Mouse (Mus musculus): ENCODE results near the gene Bicc1. TPM values are rescaled to one million over a fixed set of nuclear protein-coding genes. Genes with fewer than 3 reads are reported as not detected.

Bicc1 gene
- polyA plus RNA-seq, 1 experiment: 3.2 TPM

DNA sequence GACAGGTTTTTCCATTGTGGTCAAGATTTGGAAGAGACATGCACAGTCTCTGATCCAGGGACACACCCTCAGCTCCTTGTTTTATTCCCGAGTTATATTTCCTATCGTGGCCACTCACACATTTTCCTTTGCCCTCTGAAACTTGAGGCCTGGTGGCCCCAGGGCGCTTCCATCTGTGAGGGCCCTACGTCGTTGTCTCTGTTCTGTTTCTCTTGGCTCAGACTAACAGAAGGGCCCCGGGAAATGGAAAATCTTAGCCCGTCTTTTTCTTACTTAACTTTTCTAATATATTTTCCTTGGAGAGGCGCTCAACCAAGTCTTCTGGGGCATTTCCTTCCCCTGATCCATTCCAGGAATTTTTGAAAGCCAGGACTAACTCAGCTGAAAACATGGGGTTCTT, 281.9 kb downstream of the Bicc1 start:
- Histone ChIP-seq H3K4me3 (ENCODE audit: control insufficient read depth, low read depth, low read length) (no peak overlapping the region), H3K27ac (ENCODE audit: control insufficient read depth, insufficient read depth, low read depth, low read length) (no peak overlapping the region), H3K36me3 (ENCODE audit: control insufficient read depth, insufficient read depth, low read length) (no peaks in the 10 kb centered on the region), H3K27me3 (ENCODE audit: control insufficient read depth, insufficient read depth, low read length) (no peaks in the 10 kb centered on the region), H3K4me1 (ENCODE audit: control insufficient read depth, insufficient read depth, low read length) (no peaks in the 10 kb centered on the region)
- TF ChIP-seq POLR2A (IDR thresholded peaks at IDR 0.05; ENCODE audit: control insufficient read depth, low read depth, low read length) (no peak), CTCF (IDR thresholded peaks at IDR 0.05; ENCODE audit: control insufficient read depth, insufficient read depth, insufficient replicate concordance, low read depth, low read length) (no peak)

- no peaks in the 10 kb centered on the region for H3K27me3 ChIP-seq (ENCODE audit: control insufficient read depth, insufficient read depth, low read length)
Measured at GRCm38 (mm10) chr10:70876522-70876921, 283.0 kb downstream of the Bicc1 start.

GRCm38 (mm10) chr10:70876119-70876518, 283.4 kb downstream of the Bicc1 start:
- H3K27me3 ChIP-seq (ENCODE audit: control insufficient read depth, insufficient read depth, low read length): no peaks in the 10 kb centered on the region
- no peaks in the 10 kb centered on the region for H3K4me1 ChIP-seq (ENCODE audit: control insufficient read depth, insufficient read depth, low read length)
- peak; percentile 88 for TF ChIP-seq CTCF (IDR thresholded peaks at IDR 0.05; ENCODE audit: control insufficient read depth, insufficient read depth, insufficient replicate concordance, low read depth, low read length)
- TF ChIP-seq POLR2A (IDR thresholded peaks at IDR 0.05; ENCODE audit: control insufficient read depth, low read depth, low read length): no peak
- H3K36me3 ChIP-seq (ENCODE audit: control insufficient read depth, insufficient read depth, low read length): no peaks in the 10 kb centered on the region
- no peak overlapping the region for H3K4me3 ChIP-seq (ENCODE audit: control insufficient read depth, low read depth, low read length)
- H3K27ac ChIP-seq (ENCODE audit: control insufficient read depth, insufficient read depth, low read depth, low read length): no peak overlapping the region

More at GRCm38 (mm10) chr10:70876522-70876921, 283.0 kb downstream of the Bicc1 start:
- Histone ChIP-seq H3K27ac (ENCODE audit: control insufficient read depth, insufficient read depth, low read depth, low read length) (no peak overlapping the region), H3K4me3 (ENCODE audit: control insufficient read depth, low read depth, low read length) (no peak overlapping the region), H3K36me3 (ENCODE audit: control insufficient read depth, insufficient read depth, low read length) (no peaks in the 10 kb centered on the region), H3K4me1 (ENCODE audit: control insufficient read depth, insufficient read depth, low read length) (no peaks in the 10 kb centered on the region)
- TF ChIP-seq POLR2A (IDR thresholded peaks at IDR 0.05; ENCODE audit: control insufficient read depth, low read depth, low read length) (no peak), CTCF (IDR thresholded peaks at IDR 0.05; ENCODE audit: control insufficient read depth, insufficient read depth, insufficient replicate concordance, low read depth, low read length) (no peak)

DNA sequence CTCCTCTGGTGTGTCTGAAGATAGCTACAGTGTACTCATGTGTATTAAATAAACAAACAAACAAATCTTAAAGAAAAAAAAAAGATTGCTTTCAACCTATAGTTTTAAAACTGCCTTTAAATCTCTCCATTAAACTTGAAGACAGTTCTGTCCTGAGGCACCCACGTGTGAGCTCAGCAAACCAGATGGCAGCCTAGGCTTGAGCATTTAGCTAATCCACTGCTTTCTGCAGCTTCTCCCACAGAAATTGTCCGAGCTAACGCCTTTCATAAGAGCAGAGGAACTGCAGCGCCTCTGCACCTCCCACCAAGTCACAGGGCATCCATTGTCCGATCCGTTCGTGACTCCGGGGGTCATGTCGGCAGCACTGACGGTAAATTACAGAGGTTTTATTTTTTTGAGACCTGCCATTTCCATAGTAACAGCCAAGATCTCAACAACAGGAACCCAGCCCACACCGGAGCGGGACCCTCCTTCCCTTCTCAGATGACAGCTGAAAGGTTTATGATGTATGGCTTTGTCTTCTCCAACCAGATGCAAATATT, 284.4 kb downstream of the Bicc1 start:
- Histone ChIP-seq H3K4me1 (ENCODE audit: control insufficient read depth, insufficient read depth, low read length) (no peaks in the 10 kb centered on the region), H3K36me3 (ENCODE audit: control insufficient read depth, insufficient read depth, low read length) (no peaks in the 10 kb centered on the region), H3K4me3 (ENCODE audit: control insufficient read depth, low read depth, low read length) (no peak overlapping the region), H3K27me3 (ENCODE audit: control insufficient read depth, insufficient read depth, low read length) (no peaks in the 10 kb centered on the region), H3K27ac (ENCODE audit: control insufficient read depth, insufficient read depth, low read depth, low read length) (no peak overlapping the region)
- TF ChIP-seq CTCF (IDR thresholded peaks at IDR 0.05; ENCODE audit: control insufficient read depth, insufficient read depth, insufficient replicate concordance, low read depth, low read length): no peak
- no peak for TF ChIP-seq POLR2A (IDR thresholded peaks at IDR 0.05; ENCODE audit: control insufficient read depth, low read depth, low read length)

Other genes with a start within 250 kb of the Bicc1 start
- gene Tfam, start 78.6 kb upstream of the Bicc1 start, polyA plus RNA-seq (2012; rRNA removed): 49.6 and 56.3 TPM in 2 replicates
- gene Ube2d1, start 125.6 kb upstream of the Bicc1 start, polyA plus RNA-seq (2012; rRNA removed): 5.9 and 8.6 TPM in 2 replicates
- gene Cisd1, start 185.3 kb upstream of the Bicc1 start, polyA plus RNA-seq (2012; rRNA removed): 35.4 and 42.1 TPM in 2 replicates
- gene Ipmk, start 188.1 kb upstream of the Bicc1 start, polyA plus RNA-seq (2012; rRNA removed): 4.5 and 5.3 TPM in 2 replicates